Mouse (Mus musculus) bone marrow macrophage, adult 2 months (primary cell): ENCODE data around the gene Rptor.

Source experiments
- CTCF ChIP-seq: IDR thresholded peaks from 2 replicates; pipeline ENCODE4 v1.5.1; 2012; ENCODE audit warnings: low read depth, mild to moderate bottlenecking, low read length, moderate library complexity
- POLR2A ChIP-seq: IDR thresholded peaks from 2 replicates; pipeline ENCODE4 v1.6.1; 2012; ENCODE audit warnings: mild to moderate bottlenecking, low read depth, low read length, borderline replicate concordance

GRCm38 (mm10) chr11:119863421-119863821 lies 260.7 kb downstream of the Rptor start:
- TF ChIP-seq CTCF, result no peak
- TF ChIP-seq POLR2A, result no peak
